Mouse (Mus musculus) thymus, adult 2 months (tissue): ENCODE measurements around the gene Gm49322. TPM values are rescaled to one million over a fixed set of nuclear protein-coding genes. Genes with fewer than 3 reads are reported as not detected.

Experiments used
- DNase-seq: peaks from one replicate; pipeline ENCODE4 v3.0.0; 2021
- H3K27ac ChIP-seq: fragments of 200-500 bp; 2 replicates; pipeline ENCODE4 v1.5.1; 2012; ENCODE audit warnings: low read length, control low read depth; ENCODE audit not compliant: control insufficient read depth, insufficient read depth
- H3K27me3 ChIP-seq: fragments of 200-500 bp; 2 replicates; pipeline ENCODE4 v1.6.1; 2012; ENCODE audit warnings: mild to moderate bottlenecking, low read length, moderate library complexity, mixed read lengths; ENCODE audit not compliant: control insufficient read depth, insufficient read depth
- H3K36me3 ChIP-seq: fragments of 200-500 bp; 2 replicates; pipeline ENCODE4 v1.6.1; 2012; ENCODE audit warnings: mild to moderate bottlenecking, low read length, moderate library complexity; ENCODE audit not compliant: control insufficient read depth, insufficient read depth
- H3K4me1 ChIP-seq: fragments of 200-500 bp; replicated peaks from 2 replicates; pipeline ENCODE4 v1.6.1; 2012; ENCODE audit warnings: low read length; ENCODE audit not compliant: control insufficient read depth, insufficient read depth
- H3K4me3 ChIP-seq: fragments of 200-500 bp; 2 replicates; pipeline ENCODE4 v1.5.1; 2012; ENCODE audit warnings: mild to moderate bottlenecking, low read length, control low read depth, moderate library complexity; ENCODE audit not compliant: control insufficient read depth, insufficient read depth
- CTCF ChIP-seq: fragments of 200-500 bp; IDR thresholded peaks from 2 replicates; pipeline ENCODE4 v1.5.1; 2012; ENCODE audit warnings: mild to moderate bottlenecking, control low read depth, low read length, moderate library complexity, borderline replicate concordance; ENCODE audit not compliant: control insufficient read depth, poor library complexity, insufficient read depth; ENCODE audit errors: extremely low read depth
- POLR2A ChIP-seq: fragments of 200-500 bp; IDR thresholded peaks from 2 replicates; pipeline ENCODE4 v1.6.1; 2012; ENCODE audit warnings: mild to moderate bottlenecking, low read length, control low read depth, moderate library complexity; ENCODE audit not compliant: control insufficient read depth, poor library complexity, insufficient read depth; ENCODE audit errors: extremely low read depth
- WGBS: fragments of 180-500 bp; shearing (Covaris S2); methylation state at CpG from one replicate; pipeline ENCODE4 v1.1.7; 2018; 5-methylcytosine and 5-hydroxymethylcytosine counted together
- polyA plus RNA-seq: library from polyadenylated mRNA; depleted of rRNA; stranded (reverse); fragments of >200 nt; gene quantifications from 2 replicates; pipeline ENCODE4 v1.2.3, GENCODE M21; 2012; rRNA removed

Gene Gm49322
- polyA plus RNA-seq, 1 experiment, result 7.5 TPM

DNA sequence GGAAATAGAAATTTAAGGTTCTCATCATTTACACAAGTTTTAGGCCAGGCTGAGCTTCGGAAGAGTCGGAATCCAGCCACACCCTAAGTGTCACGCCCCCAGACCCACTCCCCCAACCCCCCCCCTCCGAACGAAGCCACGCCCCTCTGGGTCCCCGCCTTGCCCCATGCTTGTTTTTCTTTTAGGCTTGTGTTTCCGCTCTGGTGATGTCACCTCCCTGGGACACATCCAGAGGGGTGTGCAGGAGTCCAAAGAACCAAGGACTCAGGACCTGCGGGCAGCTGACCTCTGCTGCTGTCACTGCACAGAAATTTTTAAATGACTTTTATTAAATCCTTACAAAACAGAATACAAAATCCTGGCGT lies 59.2 kb downstream of the Gm49322 start:
- H3K27me3 ChIP-seq, result no peaks in the 10 kb centered on the region
- H3K36me3 ChIP-seq, result peaks cover 47% of the 10 kb centered on the region
- peak overlapping the region; percentile 63 for H3K27ac ChIP-seq
- WGBS, result 28% methylated on average over 10 of the region's 10 CpGs
- H3K4me3 ChIP-seq, result no peak overlapping the region
- peaks cover 39% of the 10 kb centered on the region for H3K4me1 ChIP-seq
- no peak for DNase-seq
- TF ChIP-seq POLR2A (no peak), CTCF (no peak)

Other genes with a start within 250 kb of the Gm49322 start
- gene Plk5, start 249.6 kb upstream of the Gm49322 start, polyA plus RNA-seq, result 0.17 and 0.22 TPM in 2 replicates
- gene Mex3d, start 218.4 kb upstream of the Gm49322 start, polyA plus RNA-seq, result 34.9 and 38.2 TPM in 2 replicates
- 268 and 290 TPM in 2 replicates for gene Mbd3, start 206.5 kb upstream of the Gm49322 start, polyA plus RNA-seq
- gene Uqcr11, start 199.2 kb upstream of the Gm49322 start, polyA plus RNA-seq, result 1,246 and 1,699 TPM in 2 replicates
- 341 and 425 TPM in 2 replicates for gene Tcf3, start 172.4 kb upstream of the Gm49322 start, polyA plus RNA-seq
- 0.03 and 0.10 TPM in 2 replicates for gene Onecut3, start 111.2 kb upstream of the Gm49322 start, polyA plus RNA-seq
- gene Atp8b3, start 66.9 kb upstream of the Gm49322 start, polyA plus RNA-seq, result 0.20 and 0.31 TPM in 2 replicates
- gene Rexo1, start 44.5 kb upstream of the Gm49322 start, polyA plus RNA-seq, result 188 and 209 TPM in 2 replicates
- 31.0 and 46.9 TPM in 2 replicates for gene Klf16, start 28.7 kb upstream of the Gm49322 start, polyA plus RNA-seq
- gene Abhd17a, start 15.7 kb upstream of the Gm49322 start, polyA plus RNA-seq, result 310 and 359 TPM in 2 replicates
- 151 and 156 TPM in 2 replicates for gene Scamp4, start 3.1 kb upstream of the Gm49322 start, polyA plus RNA-seq
- gene Adat3, start 3.1 kb upstream of the Gm49322 start, polyA plus RNA-seq, result 42.9 and 48.2 TPM in 2 replicates
- gene Csnk1g2, start 16.8 kb downstream of the Gm49322 start, polyA plus RNA-seq, result 492 and 499 TPM in 2 replicates
- 94.7 and 103 TPM in 2 replicates for gene Btbd2, start 51.0 kb downstream of the Gm49322 start, polyA plus RNA-seq
- 606 and 621 TPM in 2 replicates for gene Mknk2, start 72.1 kb downstream of the Gm49322 start, polyA plus RNA-seq
- 252 and 261 TPM in 2 replicates for gene Mob3a, start 96.0 kb downstream of the Gm49322 start, polyA plus RNA-seq
- gene Izumo4, start 96.2 kb downstream of the Gm49322 start, polyA plus RNA-seq, result 56.4 and 66.9 TPM in 2 replicates
- 182 and 195 TPM in 2 replicates for gene Ap3d1, start 136.2 kb downstream of the Gm49322 start, polyA plus RNA-seq
- 121 and 155 TPM in 2 replicates for gene Dot1l, start 149.2 kb downstream of the Gm49322 start, polyA plus RNA-seq
- gene Sf3a2, start 192.2 kb downstream of the Gm49322 start, polyA plus RNA-seq, result 94.6 and 119 TPM in 2 replicates
- 142 and 153 TPM in 2 replicates for gene Plekhj1, start 192.6 kb downstream of the Gm49322 start, polyA plus RNA-seq
- gene Amh, start 199.2 kb downstream of the Gm49322 start, polyA plus RNA-seq, result 6.3 and 8.8 TPM in 2 replicates
- 0.24 TPM in 1 of 2 replicates, not detected in the other for gene Jsrp1, start 207.5 kb downstream of the Gm49322 start, polyA plus RNA-seq
- gene Oaz1, start 220.6 kb downstream of the Gm49322 start, polyA plus RNA-seq, result 1,706 and 1,988 TPM in 2 replicates
- gene Lingo3, start 238.0 kb downstream of the Gm49322 start, polyA plus RNA-seq, result 0.10 and 1.0 TPM in 2 replicates
- 187 and 242 TPM in 2 replicates for gene Lsm7, start 249.2 kb downstream of the Gm49322 start, polyA plus RNA-seq
- gene Sppl2b, start 249.3 kb downstream of the Gm49322 start, polyA plus RNA-seq, result 153 and 167 TPM in 2 replicates